Mouse (Mus musculus): ENCODE results near the gene Ints5. TPM values are rescaled to one million over a fixed set of nuclear protein-coding genes. Genes with fewer than 3 reads are reported as not detected.
"Not testable (repeated sequence)": the region's sequence is repeated elsewhere in the genome, so short reads cannot be mapped to it uniquely, and the experiment has no call there.

Gene Ints5
- total RNA-seq (2021) = 1 to 10 TPM; 9.2 to 9.9 TPM
- long read RNA-seq, experiment 1, transcript Ints5-201 (2 exons, 3,274 nt) = major isoform, 5 of 13 reads
- long read RNA-seq, experiment 1, partial matches to known transcripts = 8 of 13 reads
- long read RNA-seq, experiment 1, other reads (novel, unspliced or antisense) = 0 of 13 reads
- long read RNA-seq, experiment 2, transcript Ints5-201 (2 exons, 3,274 nt) = major isoform, 9 of 11 reads
- long read RNA-seq, experiment 2, partial matches to known transcripts = 0 of 11 reads
- long read RNA-seq, experiment 2, other reads (novel, unspliced or antisense) = 2 of 11 reads

GRCm38 (mm10) chr19:8892829-8893766 lies at the start of gene Ints5:
TSS of gene Ints5 (plus strand) at chr19:8893005.
- peak; percentile 89 for DNase-seq (ENCODE audit: low spot score)

DNA sequence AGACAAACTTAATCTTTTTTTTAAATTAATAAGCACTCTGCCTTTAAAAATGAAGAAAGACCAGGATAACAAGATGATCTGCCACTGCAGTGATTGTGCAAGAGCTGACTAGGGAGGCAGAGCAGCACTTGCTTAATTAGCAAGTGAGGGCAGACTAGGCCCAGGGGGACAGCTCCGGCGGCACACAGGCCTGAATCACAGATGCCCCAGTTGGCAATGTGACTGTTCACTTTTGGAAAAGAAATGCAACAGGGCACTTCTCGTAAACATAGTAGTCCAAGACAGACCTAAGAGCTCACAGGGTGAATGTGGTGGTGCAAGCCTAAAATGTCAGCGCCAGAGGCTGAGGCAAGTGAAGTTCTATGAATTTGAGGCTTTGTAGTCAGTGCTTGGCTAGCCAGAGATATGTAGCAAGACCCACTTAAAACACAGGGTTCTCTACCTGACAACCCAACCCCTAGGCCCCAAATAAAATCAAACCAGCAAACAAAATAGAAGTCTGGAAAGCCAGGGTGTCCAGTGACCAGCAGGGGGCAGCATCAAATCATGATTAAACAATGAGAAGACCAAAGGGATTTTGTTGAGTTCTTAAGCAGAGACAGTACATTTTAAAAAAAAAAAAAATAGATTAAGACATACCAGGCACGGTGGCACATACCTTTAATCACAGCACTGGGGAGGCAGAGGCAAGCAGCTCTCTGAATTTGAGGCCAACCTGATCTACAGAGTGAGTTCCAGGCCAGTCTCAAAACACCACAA lies 48.3 kb upstream of the Ints5 start:
- peak; percentile 83 for DNase-seq (ENCODE audit: low spot score)

DNA sequence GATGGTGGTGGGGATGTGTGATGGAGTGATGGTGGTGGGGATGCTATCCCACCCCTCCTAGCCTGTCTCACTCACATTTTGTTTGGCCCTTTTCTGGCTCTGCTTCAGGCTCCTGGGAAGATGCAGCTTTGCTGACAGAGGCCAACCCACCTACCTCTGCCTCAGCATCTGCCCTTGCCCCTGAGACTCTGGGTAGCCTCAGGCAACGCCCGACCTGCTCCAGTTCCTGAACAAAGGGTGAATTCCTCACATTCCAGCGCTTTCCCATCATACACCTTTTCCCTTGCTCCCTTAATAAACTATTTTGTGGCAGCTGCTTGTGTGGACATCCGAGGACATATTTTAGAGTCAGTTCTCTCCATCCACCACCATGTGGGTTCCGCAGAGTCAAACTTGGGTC lies 44.4 kb upstream of the Ints5 start:
- DNase-seq (ENCODE audit: low spot score) = no peak

DNA sequence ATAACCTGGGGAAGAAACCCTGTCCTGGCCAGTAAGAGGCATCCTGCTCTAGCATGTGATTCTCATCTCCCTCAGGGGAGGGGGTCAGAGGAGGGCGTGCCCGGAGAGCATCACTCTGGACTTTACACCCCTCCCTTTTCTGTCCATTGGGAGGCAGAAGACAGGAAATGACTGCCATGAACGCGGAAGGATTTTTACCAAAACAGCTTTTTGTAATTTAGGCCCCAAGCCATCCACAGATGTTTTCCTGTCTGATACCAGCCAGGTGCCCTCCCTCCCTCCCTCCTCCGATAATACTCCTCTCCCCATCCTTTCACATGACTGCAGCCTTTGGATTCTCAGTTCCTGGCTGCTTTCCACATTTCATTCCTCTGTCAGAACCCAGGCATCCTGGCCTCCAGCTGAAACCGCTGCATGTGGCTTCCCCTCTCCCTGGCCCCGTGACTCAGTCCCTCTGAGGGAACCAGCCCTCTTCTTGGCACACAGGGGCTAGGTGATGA lies 42.4 kb upstream of the Ints5 start, which contains the start of gene Lrrn4cl:
Gene Lrrn4cl (plus strand): TSS at position 367 of the 500 bp plus-strand sequence.
- DNase-seq (ENCODE audit: low spot score) = peak; percentile 77

DNA sequence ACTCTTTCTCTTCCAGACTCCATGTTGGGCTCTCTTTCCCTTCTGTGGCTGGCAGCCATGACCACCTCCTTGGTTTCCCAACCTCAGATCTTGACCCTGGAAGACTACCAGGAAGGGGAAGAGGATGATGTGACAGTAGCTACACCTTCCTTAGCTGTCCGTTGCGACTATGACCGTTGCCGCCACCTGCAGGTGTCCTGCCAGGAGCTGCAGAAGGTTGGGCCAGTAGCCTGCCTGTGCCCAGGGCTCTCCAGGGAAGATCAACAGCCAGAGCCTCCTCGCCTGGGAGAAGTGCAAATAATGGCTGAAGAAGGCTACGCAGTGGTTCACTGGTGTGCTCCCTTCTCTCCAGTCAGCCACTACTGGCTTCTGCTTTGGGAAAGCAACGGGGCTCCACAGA lies 41.2 kb upstream of the Ints5 start:
- no peak for DNase-seq (ENCODE audit: low spot score)

DNA sequence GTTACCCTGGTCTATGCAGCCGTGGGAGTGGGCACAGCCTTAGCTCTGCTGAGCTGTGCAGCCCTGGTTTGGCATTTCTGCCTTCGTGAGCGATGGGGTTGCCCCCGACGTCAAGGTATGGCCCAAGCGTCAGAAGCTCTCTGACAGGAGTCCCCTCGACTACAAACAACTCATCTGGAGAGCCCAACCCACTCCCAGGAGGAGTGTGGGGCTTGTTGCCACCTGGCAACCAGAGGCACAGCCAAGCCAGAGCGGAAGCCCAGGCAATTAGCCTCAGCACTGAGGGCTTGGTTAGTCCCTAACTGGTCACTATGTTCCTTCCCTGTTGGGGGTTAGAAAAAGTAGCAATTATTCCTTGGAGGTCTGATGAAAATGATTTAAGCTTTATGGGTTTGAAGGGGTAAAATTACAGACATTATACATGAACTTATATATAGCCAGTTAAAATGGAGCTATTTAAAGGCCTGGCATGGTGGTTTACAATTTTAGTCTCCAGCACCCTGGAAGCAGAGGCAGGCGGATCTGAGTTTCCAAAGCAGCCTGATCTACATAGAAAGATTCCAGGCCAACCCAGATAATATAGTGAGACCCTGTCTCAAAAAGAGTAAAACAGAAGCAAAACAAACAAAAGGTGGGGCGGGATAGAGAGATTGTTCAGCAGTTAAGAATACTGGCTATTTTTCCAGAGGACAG lies 40.4 kb upstream of the Ints5 start:
- DNase-seq (ENCODE audit: low spot score) = peak; percentile 72

- no peak for DNase-seq (ENCODE audit: low spot score)
Measured at GRCm38 (mm10) chr19:8853117-8853516, 39.7 kb upstream of the Ints5 start.

GRCm38 (mm10) chr19:8857689-8858088 lies 35.1 kb upstream of the Ints5 start:
- DNase-seq (ENCODE audit: low spot score) = peak; percentile 44

DNA sequence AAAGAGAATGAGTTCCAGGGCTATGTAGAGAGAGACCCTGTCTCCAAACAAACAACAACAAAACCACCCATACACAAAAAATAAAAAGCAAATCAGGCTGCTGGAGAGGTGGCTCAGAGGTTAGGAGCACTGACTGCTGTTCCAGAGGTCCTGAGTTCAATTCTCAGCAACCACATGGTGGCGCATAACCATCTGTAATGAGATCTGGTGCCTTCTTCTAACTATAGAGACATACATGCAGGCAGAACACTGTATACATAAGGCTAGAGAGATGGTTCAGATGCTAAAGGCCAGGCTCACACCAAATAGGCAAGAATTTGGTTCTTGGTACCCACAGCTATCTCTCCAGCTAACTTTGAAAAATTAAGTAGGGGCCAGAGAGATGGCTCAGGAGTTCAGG lies 33.8 kb upstream of the Ints5 start:
- no peak for DNase-seq (ENCODE audit: low spot score)

DNA sequence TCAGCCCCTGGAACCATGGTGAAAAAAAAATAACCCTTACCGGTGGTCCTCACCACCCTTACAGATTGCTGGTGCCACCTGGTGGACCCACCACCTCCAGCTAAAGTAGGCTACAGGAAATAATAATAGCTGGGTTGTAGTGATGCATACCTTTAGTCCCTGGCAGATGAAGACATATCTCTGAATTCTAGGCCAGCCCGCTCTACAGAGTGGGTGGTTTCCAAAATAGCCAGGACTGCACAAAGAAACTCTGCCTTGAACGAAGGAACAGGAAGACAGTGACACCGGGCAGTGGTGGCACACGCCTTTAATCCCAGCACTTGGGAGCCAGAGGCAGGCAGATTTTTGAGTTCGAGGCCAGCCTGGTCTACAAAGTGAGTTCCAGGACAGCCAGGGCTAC lies 28.5 kb upstream of the Ints5 start:
- no peak for DNase-seq (ENCODE audit: low spot score)

GRCm38 (mm10) chr19:8870381-8870780 lies 22.4 kb upstream of the Ints5 start:
- not testable (repeated sequence) for DNase-seq (ENCODE audit: low spot score)

DNA sequence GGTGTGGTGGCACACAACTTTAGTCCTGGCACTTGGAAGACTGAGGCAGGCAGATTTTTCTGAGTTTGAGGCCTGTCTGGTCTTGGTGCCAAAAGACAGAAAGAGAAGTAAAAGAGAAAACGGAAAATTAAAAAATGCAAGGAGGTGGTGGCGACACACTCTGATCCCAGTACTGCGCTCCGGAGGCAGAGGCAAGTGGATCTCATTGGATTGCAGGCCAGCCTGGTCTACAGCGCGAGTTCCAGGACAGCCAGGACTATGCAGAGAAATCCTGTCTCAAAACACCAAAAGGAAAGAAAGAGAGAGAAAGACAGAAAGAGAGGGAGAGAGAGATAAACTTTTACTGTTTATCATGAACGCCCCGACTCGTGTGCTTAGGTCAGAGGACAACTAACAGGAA lies 22.0 kb upstream of the Ints5 start:
- no peak for DNase-seq (ENCODE audit: low spot score)

GRCm38 (mm10) chr19:8871267-8872186 lies 21.3 kb upstream of the Ints5 start, which contains the start of gene Ubxn1:
TSS of gene Ubxn1 (plus strand) at chr19:8871496.
- peak; percentile 99 for DNase-seq (ENCODE audit: low spot score)

DNA sequence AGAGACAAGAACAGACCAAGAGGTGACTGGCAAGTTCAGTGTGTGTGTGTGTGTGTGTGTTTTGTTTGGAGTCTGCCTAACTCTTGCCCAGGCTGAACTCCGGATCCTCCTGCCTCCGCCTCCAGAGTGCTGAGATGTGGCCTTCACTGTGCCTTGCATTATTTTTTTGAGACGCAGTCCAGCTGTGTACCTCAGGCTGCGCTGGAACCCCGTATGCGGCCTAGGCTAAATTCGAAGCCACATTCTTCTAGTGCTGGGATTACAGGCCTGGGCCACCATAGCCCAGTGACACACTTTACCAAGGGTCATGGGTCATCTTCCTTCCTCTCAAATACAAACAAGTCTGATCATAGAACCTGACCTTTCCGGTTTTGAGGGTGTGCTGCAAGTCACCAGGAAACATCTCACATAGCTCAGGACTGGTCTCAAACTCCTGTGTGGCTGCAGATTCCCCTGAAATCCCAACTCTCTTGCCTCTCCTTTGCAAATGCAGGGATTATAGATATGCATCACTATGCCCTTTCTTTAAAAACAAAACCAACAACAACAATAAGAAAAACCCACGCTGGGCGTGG lies 20.5 kb upstream of the Ints5 start:
- no peak for DNase-seq (ENCODE audit: low spot score)

DNA sequence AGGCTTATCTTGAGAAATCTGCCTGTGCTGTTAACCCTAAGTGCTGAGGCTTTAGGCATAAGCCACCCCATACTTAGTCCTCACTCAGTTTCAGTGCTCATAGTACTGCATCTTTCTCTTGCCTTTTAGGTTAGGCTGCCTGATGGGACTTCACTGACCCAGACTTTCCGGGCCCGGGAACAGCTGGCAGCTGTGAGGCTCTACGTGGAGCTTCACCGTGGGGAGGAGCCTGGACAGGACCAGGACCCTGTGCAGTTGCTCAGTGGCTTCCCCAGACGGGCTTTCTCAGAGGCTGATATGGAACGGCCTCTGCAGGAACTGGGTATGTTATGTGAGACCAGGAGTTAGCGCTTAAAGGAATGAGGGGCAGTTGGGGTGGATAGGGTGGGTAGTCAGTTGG lies 17.8 kb upstream of the Ints5 start:
- DNase-seq (ENCODE audit: low spot score) = no peak

DNA sequence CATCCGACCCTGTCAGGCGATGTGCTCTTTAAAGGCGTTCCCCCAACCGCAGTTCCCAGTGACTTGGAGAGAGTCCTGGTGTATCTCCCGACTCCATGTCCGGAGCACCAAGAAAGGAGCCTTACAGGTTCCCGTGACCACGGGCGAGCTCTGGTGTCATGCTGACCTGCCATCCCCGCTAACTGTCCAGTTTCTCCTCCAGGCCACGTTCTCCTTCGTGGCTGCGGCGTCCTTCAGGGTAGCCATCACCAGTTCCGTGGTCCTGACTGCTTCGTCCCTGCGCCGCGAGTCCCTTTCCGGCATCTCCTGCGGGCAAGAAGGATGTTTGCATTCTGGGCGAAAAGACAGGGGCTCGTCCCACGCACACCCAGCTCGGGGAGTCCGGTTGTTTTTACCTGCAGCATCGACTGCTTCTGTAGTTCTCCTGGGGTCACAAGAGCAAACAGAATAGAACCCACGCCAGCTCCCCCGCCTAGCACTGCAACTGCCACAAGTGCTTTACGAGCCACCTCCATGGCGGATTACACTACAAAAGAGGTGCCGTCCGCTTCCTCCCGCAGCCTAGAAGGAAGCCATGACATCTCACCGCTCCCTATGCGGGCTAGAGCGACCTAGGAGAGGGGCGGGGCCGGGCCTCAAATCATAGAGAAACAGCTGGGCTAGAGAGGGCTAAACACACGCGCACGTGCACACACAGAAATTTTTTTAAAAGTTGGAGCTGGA lies 12.3 kb upstream of the Ints5 start, which contains the start of gene Uqcc3:
Gene Uqcc3 (minus strand): TSS at position 613 of the 723 bp plus-strand sequence.
- DNase-seq (ENCODE audit: low spot score) = peak; percentile 91

- no peak for DNase-seq (ENCODE audit: low spot score)
Measured at GRCm38 (mm10) chr19:8881034-8881392, 11.8 kb upstream of the Ints5 start.

DNA sequence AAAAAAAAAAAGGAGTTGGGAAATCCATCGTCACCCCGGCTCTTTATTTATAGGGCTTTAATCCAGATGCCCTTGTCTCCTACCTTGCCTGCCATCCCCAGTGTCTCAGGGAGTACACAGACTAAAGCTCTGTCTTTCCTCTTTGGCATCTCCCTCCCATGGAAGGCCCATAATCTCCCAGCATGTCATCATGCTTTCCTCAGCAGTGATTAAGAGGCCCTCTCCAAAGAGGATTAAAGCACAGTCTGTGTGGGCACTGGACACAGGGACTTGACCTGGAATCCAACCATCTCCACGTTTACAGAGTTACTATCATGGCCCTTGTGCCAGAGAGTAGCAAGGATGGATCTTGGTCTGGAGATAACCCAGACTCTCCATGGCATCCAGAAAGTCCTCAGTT lies 9.2 kb upstream of the Ints5 start, which contains the start of the genes Lbhd1 and Gm49403:
Gene Lbhd1 (plus strand): TSS at position 117 of the 400 bp plus-strand sequence.
Gene Gm49403 (plus strand): TSS at position 315 of the 400 bp plus-strand sequence.
- DNase-seq (ENCODE audit: low spot score) = no peak

All from gastrocnemius, adult 18-20 months (tissue).